Mouse (Mus musculus): ENCODE data around the gene Ceacam15.

The Ceacam15 gene

DNA sequence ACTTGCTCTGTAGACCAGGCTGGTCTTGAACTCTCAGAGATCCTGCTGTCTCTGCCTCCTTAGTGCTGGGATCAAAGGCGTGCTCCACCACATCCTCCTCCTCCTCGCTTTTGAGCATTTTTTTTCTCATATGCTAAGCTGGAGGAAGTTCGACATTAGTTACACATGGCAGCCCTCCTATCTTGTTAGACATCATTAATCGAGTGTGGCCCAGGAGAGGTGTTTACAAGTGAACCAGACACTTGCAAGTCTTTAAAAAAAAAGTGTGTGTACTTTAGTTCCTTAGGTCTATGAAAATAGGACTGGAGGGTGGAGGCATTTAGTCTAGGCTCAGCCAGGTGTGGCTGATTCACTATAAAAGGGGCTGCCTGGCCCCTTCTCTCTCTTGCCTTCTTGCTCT, 44.5 kb downstream of the Ceacam15 start:
- no peak for DNase-seq (ENCODE audit: low read depth, low spot score)

DNA sequence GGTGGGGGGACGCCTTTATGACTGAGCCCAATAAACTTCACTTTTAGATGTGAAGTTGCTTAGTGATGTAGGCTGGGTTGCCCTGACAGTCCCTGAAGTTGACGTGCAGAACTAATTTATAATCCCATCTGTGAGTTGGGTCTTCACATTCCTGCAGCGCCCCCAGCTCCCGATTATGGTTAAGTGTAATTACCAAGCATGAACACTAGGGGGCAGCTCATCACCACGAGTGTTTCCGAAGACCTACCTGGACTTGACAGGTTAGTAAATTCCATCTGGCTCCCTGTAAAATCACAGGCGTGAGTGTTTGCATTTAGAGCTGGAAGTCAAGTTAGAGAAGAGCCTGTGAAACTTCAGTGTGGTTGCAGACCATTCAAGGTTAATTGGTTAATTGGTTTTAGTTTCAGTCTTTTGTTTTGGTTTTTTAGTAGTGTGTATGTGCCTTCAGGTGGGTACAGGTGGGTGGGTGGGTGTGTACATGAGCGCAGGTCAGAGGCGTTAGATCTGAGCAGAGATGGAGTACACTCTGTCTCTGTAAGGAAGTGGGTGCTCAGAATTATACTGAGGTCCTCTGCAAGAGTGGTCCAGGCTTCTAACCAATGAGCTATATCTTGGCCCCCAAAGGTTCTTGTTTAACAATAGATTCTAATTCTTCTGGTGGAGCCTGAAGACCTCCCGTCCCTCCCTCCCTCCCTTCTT, 45.8 kb downstream of the Ceacam15 start:
- DNase-seq (ENCODE audit: low read depth, low spot score), result no peak

DNA sequence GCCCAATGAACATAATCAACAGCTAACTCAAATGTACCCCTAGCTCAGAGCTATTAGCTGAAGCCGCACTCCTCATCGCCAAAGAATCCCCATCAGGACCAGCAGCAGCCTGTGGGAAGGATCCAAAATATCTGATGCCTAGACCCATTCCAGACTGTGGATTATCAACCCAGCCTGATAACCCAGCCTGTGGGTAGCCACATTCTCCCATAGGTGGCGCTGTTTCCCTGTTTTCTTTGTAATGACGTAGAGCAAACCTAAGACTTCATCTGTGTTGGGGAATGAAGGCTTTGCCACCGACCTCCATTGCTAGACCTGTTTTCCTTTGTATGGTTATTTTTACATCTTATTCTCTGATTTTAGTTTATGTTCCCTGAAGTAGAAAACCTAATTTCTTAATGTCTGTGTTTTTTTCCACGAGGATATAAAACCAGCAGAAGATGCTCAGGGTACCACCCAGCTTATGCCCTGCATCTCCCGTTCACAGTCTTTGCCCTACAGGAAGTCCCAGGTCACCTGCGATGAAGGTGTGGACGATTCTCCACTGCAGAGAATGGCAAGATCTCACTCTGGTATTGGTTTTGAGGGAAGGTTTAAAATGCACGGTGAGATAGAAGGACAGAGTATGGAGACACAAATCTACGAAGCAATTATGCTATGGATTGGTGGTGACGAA, 47.3 kb downstream of the Ceacam15 start:
- DNase-seq (ENCODE audit: low read depth, low spot score), result no peak

GRCm38 (mm10) chr7:16623687-16624086, 51.8 kb downstream of the Ceacam15 start:
- no peak for DNase-seq (ENCODE audit: low read depth, low spot score)

DNA sequence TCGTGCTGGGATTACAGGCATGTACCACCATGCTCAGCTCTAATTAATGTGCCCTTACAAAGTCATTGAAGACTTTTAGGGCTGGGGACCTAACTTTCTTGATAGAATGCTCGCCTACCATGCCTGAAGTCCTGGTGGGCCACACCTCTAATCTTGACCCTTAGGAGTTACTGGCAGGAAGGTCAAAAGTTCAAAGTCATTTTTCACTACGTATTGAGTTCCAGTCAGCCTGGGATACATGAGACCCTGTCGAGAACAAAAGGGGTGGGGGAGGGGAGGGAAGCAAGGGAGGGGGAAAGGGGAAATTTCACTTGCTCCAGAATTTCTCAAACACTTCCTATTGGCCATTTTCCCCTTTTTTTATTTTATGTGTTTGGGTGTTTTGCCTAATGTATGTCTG, 52.4 kb downstream of the Ceacam15 start:
- DNase-seq (ENCODE audit: low read depth, low spot score), result no peak

All from brain, embryonic 18.5 days (tissue).